Mouse (Mus musculus) midbrain, embryonic 14.5 days (tissue): ENCODE measurements around the gene Mettl3. TPM values are rescaled to one million over a fixed set of nuclear protein-coding genes. Genes with fewer than 3 reads are reported as not detected.

Experiments used
- ATAC-seq: fragments of 200-750 bp; cut with Nextera tagmentation; 2 replicates; pipeline ENCODE4 v1.8.0; 2017; ENCODE audit warnings: moderate number of reproducible peaks, moderate library complexity; ENCODE audit not compliant: low FRiP score, low TSS enrichment
- DNase-seq: peaks from one replicate; pipeline ENCODE4 v3.0.0-alpha.2; 2015
- H3K27ac ChIP-seq: fragments of 300-500 bp; sonication (generic); replicated peaks from 2 replicates; pipeline ENCODE4 v1.5.1; 2014; ENCODE audit warnings: mild to moderate bottlenecking, low read depth, low read length, moderate library complexity
- H3K27me3 ChIP-seq: fragments of 300-500 bp; sonication (generic); 2 replicates; pipeline ENCODE4 v1.6.1; 2014; ENCODE audit warnings: low read length, control low read depth, mixed read lengths; ENCODE audit not compliant: control insufficient read depth, insufficient read depth
- H3K36me3 ChIP-seq: fragments of 300-500 bp; sonication (generic); 2 replicates; pipeline ENCODE4 v1.6.1; 2014; ENCODE audit warnings: low read length, control low read depth; ENCODE audit not compliant: control insufficient read depth, insufficient read depth
- H3K4me1 ChIP-seq: fragments of 300-500 bp; sonication (generic); 2 replicates; pipeline ENCODE4 v1.6.1; 2014; ENCODE audit warnings: mild to moderate bottlenecking, antibody characterized with exemption, low read length, control low read depth; ENCODE audit not compliant: control insufficient read depth, insufficient read depth
- H3K4me2 ChIP-seq: fragments of 300-500 bp; sonication (generic); 2 replicates; pipeline ENCODE4 v1.6.1; 2014; ENCODE audit warnings: mild to moderate bottlenecking, low read length, moderate library complexity
- H3K4me3 ChIP-seq: fragments of 300-500 bp; sonication (generic); replicated peaks from 2 replicates; pipeline ENCODE4 v1.5.1; 2014; ENCODE audit warnings: low read depth, low read length
- H3K9ac ChIP-seq: fragments of 300-500 bp; sonication (generic); replicated peaks from 2 replicates; pipeline ENCODE4 v1.6.1; 2014; ENCODE audit warnings: mild to moderate bottlenecking, low read length, moderate library complexity
- H3K9me3 ChIP-seq: fragments of 300-500 bp; sonication (generic); 2 replicates; pipeline ENCODE4 v1.6.1; 2016; ENCODE audit warnings: low read length, control low read depth, mixed read lengths; ENCODE audit not compliant: control insufficient read depth
- WGBS: fragments of 180-500 bp; shearing (Covaris S2); extraction: QIAGEN DNeasy Blood & Tissue Kit; methylation state at CpG from one replicate; pipeline ENCODE4 v1.1.7; 2014; 5-methylcytosine and 5-hydroxymethylcytosine counted together
- polyA plus RNA-seq: library from polyadenylated mRNA; unstranded; fragments of >200 nt; fragmentation: Nextera tagmentation; extraction: Ambion mirVana; gene quantifications from 2 replicates; pipeline ENCODE4 v1.2.1, GENCODE M21; 2014

Mettl3 gene
- polyA plus RNA-seq, 1 experiment from 2014 or later = 42.8 TPM

DNA sequence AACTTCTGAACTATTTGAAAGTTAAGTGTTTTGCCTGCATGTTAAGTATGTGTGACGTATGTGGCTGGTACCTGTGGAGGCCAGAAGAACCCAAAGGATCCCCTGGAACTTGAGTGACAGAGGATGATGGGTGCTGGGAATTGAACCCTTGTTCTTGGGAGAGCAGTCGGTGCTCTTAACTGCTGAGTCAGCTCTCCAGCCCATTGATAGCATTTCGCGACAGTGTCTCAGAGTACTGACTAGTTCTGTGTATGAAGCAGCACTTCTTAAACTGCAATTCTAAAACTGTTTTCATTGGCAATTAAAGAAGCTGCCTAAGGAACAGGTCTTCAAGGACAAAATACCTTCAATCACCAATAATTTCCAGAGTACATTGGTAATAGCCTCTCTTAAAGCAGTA lies 27.7 kb downstream of the Mettl3 start:
- Histone ChIP-seq H3K4me1 (peaks cover 9% of the 10 kb centered on the region), H3K27ac (no peak overlapping the region), H3K9me3 (no peaks in the 10 kb centered on the region), H3K9ac (no peak overlapping the region), H3K4me2 (no peak overlapping the region), H3K4me3 (no peak overlapping the region), H3K27me3 (no peaks in the 10 kb centered on the region), H3K36me3 (peaks cover 27% of the 10 kb centered on the region)
- no peak for ATAC-seq
- 93% methylated on average over 4 of the region's 4 CpGs for WGBS
- DNase-seq = no peak

DNA sequence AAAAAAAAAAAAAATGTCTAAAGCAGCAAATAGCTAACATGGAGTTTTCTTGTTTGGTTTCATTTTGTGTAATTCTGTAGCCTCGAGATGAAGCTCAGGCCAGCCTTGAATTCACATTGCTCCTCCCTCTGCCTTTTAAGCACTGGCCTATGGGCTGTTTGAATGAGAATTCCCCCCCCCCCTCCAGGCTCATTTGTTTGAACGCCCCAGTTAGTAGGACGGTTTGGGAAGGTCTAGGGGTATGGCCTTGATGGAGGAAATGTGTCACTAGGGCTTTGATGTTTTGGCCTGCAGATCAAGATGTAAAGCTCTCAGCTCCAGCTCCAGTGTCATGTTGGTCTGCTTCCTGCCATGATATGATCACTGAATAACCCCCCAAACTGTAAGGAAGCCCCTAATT lies 32.1 kb downstream of the Mettl3 start:
- no peak overlapping the region for H3K4me3 ChIP-seq
- H3K9me3 ChIP-seq = no peaks in the 10 kb centered on the region
- H3K4me1 ChIP-seq = no peaks in the 10 kb centered on the region
- DNase-seq (no peak), ATAC-seq (no peak)
- no peak overlapping the region for H3K27ac ChIP-seq
- 78% methylated on average over 3 of the region's 3 CpGs for WGBS
- no peak overlapping the region for H3K4me2 ChIP-seq
- no peak overlapping the region for H3K9ac ChIP-seq
- no peaks in the 10 kb centered on the region for H3K27me3 ChIP-seq
- H3K36me3 ChIP-seq = peaks cover 41% of the 10 kb centered on the region

DNA sequence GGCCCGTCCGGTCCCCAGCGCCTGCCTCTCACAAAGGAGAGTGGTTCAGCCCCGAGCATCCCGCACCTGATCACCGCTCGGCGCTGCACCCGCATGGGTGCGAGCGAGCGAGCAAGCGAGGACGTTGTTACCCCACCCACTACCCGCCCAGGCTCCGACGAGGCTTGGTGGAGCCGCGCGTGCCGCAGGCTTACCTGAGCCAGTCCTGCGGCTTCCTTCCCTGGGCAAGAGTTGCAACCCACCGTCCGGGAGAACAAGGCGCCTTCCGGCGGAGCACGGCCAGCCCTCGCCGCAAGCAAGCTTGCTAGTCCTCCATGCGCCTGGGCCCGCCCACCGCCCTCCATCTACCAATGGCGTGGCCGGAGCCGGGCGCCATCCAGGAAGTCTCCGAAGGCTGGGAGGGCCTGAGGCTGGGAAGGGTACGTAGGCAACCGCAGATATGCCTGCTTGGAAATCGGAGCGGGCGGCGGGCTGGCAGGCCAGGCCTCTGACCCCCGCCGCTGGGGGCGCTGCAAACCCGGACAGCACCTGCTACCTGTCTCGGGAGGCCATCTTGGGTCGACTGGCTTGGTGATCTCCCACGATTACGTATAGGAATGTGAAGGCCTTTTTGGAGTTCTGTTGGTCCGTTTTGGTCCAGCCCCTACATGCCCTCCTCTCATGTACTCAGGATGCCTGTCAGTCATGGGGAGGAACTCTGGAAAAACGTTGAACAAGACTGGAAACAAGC lies 47.3 kb downstream of the Mettl3 start, which contains the start of gene Chd8:
Gene Chd8, minus strand, starts transcription at position 297 of the 730 bp plus-strand sequence.
- peak within 1 kb of the TSS; percentile 93 for H3K4me3 ChIP-seq
- peak within 1 kb of the TSS; percentile 79 for H3K4me2 ChIP-seq
- peak within 1 kb of the TSS; percentile 96 for H3K27ac ChIP-seq
- WGBS = under 1% methylated on average over 54 of the region's 54 CpGs
- peak within 1 kb of the TSS; percentile 85 for H3K9ac ChIP-seq
- H3K9me3 ChIP-seq = no peaks in the 10 kb centered on the region
- no peaks in the 10 kb centered on the region for H3K27me3 ChIP-seq
- peak; percentile 99 for DNase-seq
- H3K36me3 ChIP-seq = peaks cover 14% of the 10 kb centered on the region
- peaks cover 21% of the 10 kb centered on the region for H3K4me1 ChIP-seq
- peak; percentile 100 for ATAC-seq

DNA sequence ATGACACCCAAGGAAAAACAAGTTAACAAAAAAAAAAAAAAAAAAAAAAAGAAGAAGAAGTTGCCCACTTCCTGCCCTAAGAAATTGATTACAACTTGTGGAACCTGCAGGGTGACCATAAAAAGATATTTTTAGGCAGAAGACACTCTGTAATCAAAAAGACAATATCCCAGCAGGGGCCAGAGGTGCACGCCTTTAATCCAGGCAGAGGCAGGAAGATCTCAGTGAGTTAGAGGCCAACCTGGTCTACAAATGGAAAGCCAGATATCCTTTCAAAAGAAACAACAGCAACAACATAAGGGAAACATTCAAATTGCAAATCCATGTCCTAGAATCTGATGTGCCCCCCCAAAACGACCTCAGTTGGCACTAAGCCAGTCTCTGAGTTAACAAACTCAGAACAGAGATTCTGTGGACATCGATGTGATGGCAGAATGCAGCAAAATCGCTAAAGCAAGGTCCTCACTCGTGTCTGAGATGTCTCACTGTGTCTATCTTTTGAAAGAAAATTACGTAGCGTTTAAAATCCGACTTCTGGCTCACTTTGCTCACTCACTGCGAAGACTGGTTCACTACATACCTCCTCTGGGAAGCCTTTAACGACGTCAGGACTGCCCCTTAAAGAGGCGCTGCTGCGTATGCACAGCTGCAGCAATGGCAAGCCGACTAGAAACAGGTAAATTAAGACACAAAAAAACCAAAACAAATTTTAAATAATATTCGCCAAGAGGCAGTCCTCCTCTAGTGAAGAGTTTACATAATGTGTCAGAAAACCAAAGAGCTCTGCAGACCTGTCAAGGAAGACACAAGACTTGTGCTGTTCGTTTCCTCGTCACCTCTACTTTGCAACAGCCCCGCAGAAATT lies 48.4 kb downstream of the Mettl3 start:
- H3K9me3 ChIP-seq = no peaks in the 10 kb centered on the region
- no peak for ATAC-seq
- DNase-seq = peak; percentile 64
- H3K4me1 ChIP-seq = peaks cover 21% of the 10 kb centered on the region
- peak overlapping the region; percentile 96 for H3K27ac ChIP-seq
- peak overlapping the region; percentile 79 for H3K4me2 ChIP-seq
- peak overlapping the region; percentile 93 for H3K4me3 ChIP-seq
- WGBS = 7% methylated on average over 18 of the region's 18 CpGs
- H3K9ac ChIP-seq = peak overlapping the region; percentile 85
- H3K27me3 ChIP-seq = no peaks in the 10 kb centered on the region
- peaks cover 4% of the 10 kb centered on the region; the same call in 1 of the 2 replicates for H3K36me3 ChIP-seq

DNA sequence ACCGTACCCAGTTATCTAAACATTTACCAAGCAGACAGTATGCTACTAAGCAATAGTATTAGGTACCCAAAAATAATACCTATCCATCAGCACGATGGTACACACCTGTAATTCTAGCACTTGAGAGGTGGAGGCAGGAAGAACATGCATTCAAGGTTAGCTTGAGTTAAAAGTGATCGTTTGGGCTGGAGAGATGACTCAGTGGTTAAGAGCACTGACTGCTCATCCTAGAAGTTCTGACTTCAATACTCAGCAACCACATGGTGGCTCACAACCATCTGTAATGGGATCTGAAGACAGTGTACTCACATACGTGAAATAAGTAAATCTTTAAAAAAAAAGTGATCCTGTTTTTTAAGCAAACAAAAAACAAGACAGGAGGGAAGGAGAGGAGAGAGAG lies 58.8 kb downstream of the Mettl3 start:
- no peak overlapping the region for H3K4me3 ChIP-seq
- no peaks in the 10 kb centered on the region for H3K27me3 ChIP-seq

More for the DNA sequence above, 58.8 kb downstream of the Mettl3 start:
- WGBS = 90% methylated on average over 4 of the region's 4 CpGs
- Histone ChIP-seq H3K9ac (no peak overlapping the region), H3K27ac (no peak overlapping the region), H3K36me3 (no peaks in the 10 kb centered on the region), H3K4me1 (peaks cover 4% of the 10 kb centered on the region; the same call in 1 of the 2 replicates), H3K9me3 (no peaks in the 10 kb centered on the region), H3K4me2 (no peak overlapping the region)
- DNase-seq (no peak), ATAC-seq (no peak)

Other genes with a start within 250 kb of the Mettl3 start
- gene Hnrnpc, start 201.1 kb downstream of the Mettl3 start, polyA plus RNA-seq = 473 and 549 TPM in 2 replicates
- gene Rpgrip1, start 194.4 kb downstream of the Mettl3 start, polyA plus RNA-seq = 39.5 and 57.3 TPM in 2 replicates
- gene Supt16, start 107.7 kb downstream of the Mettl3 start, polyA plus RNA-seq = 58.7 and 74.9 TPM in 2 replicates
- 47.5 and 53.4 TPM in 2 replicates for gene Chd8, start 47.3 kb downstream of the Mettl3 start, polyA plus RNA-seq
- gene Tox4, start 26.0 kb downstream of the Mettl3 start, polyA plus RNA-seq = 52.6 and 56.1 TPM in 2 replicates
- gene Rab2b, start 25.6 kb downstream of the Mettl3 start, polyA plus RNA-seq = 60.4 and 65.7 TPM in 2 replicates
- 40.1 and 55.6 TPM in 2 replicates for gene Sall2, start 23.6 kb upstream of the Mettl3 start, polyA plus RNA-seq
- gene Olfr1513, start 51.3 kb upstream of the Mettl3 start, polyA plus RNA-seq = not detected in 2 replicates
- gene Olfr1512, start 74.0 kb upstream of the Mettl3 start, polyA plus RNA-seq = not detected in 2 replicates
- 0.15 TPM in 1 of 2 replicates, not detected in the other for gene Olfr1511, start 92.3 kb upstream of the Mettl3 start, polyA plus RNA-seq
- not detected in 2 replicates for gene Olfr1510, start 109.2 kb upstream of the Mettl3 start, polyA plus RNA-seq
- gene Olfr1509, start 137.9 kb upstream of the Mettl3 start, polyA plus RNA-seq = not detected in 2 replicates
- gene Olfr1508, start 162.4 kb upstream of the Mettl3 start, polyA plus RNA-seq = not detected in 2 replicates
- gene Olfr1507, start 190.6 kb upstream of the Mettl3 start, polyA plus RNA-seq = not detected in 2 replicates